Mouse (Mus musculus) adrenal gland, adult 2 months (tissue): ENCODE measurements around the gene Chst8. TPM values are rescaled to one million over a fixed set of nuclear protein-coding genes. Genes with fewer than 3 reads are reported as not detected.

Source experiments
- DNase-seq: peaks from one replicate; pipeline ENCODE4 v3.0.0; 2021
- polyA plus RNA-seq: library from polyadenylated mRNA; depleted of rRNA; stranded (reverse); fragments of >200 nt; gene quantifications from 2 replicates; pipeline ENCODE4 v1.2.3, GENCODE M21; 2012; rRNA removed
- total RNA-seq, 2 experiments: library from RNA; stranded (reverse); gene quantifications; 2 replicates each; pipeline ENCODE4 v1.2.3; 2021

Gene Chst8
- total and polyA plus RNA-seq, 3 experiments, result 10.6 to 26.9 (median 11.4) TPM

- peak; percentile 83 for DNase-seq
These were observed 182.1 kb downstream of the Chst8 start for GRCm38 (mm10) chr7:34630211-34631085.

GRCm38 (mm10) chr7:34629702-34630210 is 182.8 kb downstream of the Chst8 start:
- no peak for DNase-seq

Other genes with a start within 250 kb of the Chst8 start
- 10 to 100 TPM in 1 of 2 experiments, 1 to 10 TPM in 1; 5.3 to 14.4 TPM for gene Kctd15, start 156.0 kb downstream of the Chst8 start, total RNA-seq
- 8.7 and 11.6 TPM in 2 replicates for gene Kctd15, start 156.0 kb downstream of the Chst8 start, polyA plus RNA-seq
- gene Pepd, start 99.7 kb upstream of the Chst8 start, total RNA-seq, result 100 to 1,000 TPM; 112 to 141 TPM
- 86.4 and 144 TPM in 2 replicates for gene Pepd, start 99.7 kb upstream of the Chst8 start, polyA plus RNA-seq
- 10 to 100 TPM; 46.0 to 65.3 TPM for gene Cebpg, start 243.9 kb upstream of the Chst8 start, total RNA-seq
- gene Cebpg, start 243.9 kb upstream of the Chst8 start, polyA plus RNA-seq, result 2.1 and 2.3 TPM in 2 replicates